Mouse (Mus musculus): ENCODE data around the gene Stn1. TPM values are rescaled to one million over a fixed set of nuclear protein-coding genes. Genes with fewer than 3 reads are reported as not detected.

Stn1 gene
- total and polyA plus RNA-seq, 3 experiments, result 15.7 to 20.0 (median 15.8) TPM

- no peak for TF ChIP-seq POLR2A (IDR thresholded peaks at IDR 0.05; ENCODE audit: insufficient read depth, low read depth, low read length)
- no peak for TF ChIP-seq EP300 (IDR thresholded peaks at IDR 0.05; ENCODE audit: insufficient read depth, low read depth, low read length)
- no peak for TF ChIP-seq CTCF (IDR thresholded peaks at IDR 0.05)
- intact Hi-C loops (cut with DNase I), result no loop called here
- Histone ChIP-seq H3K27me3 (ENCODE audit: control insufficient read depth, insufficient read depth, low read length) (no peaks in the 10 kb centered on the region), H3K27ac (peak overlapping the region; percentile 79), H3K36me3 (ENCODE audit: control insufficient read depth, insufficient read depth, low read length) (no peaks in the 10 kb centered on the region; the same call in 1 of the 2 replicates), H3K4me1 (ENCODE audit: control insufficient read depth, insufficient read depth, low read length) (peaks cover 20% of the 10 kb centered on the region), H3K4me3 (peak overlapping the region; percentile 12; the same call in 1 of the 2 replicates), H3K9ac (ENCODE audit: low read depth, low read length) (peak overlapping the region; percentile 4; the same call in 1 of the 2 replicates), H3K79me2 (replicated peaks; ENCODE audit: control insufficient read depth, insufficient read depth, low read length) (no peaks in the 10 kb centered on the region)
- no peak for DNase-seq
- WGBS, result 55% methylated on average over 7 of the region's 7 CpGs
Observed at GRCm38 (mm10) chr19:47511294-47511675, 26.0 kb downstream of the Stn1 start.

GRCm38 (mm10) chr19:47510473-47511293, 26.6 kb downstream of the Stn1 start:
- H3K4me3 ChIP-seq, result peak overlapping the region; percentile 12; the same call in 1 of the 2 replicates
- WGBS, result 34% methylated on average over 25 of the region's 25 CpGs
- H3K36me3 ChIP-seq (ENCODE audit: control insufficient read depth, insufficient read depth, low read length), result no peaks in the 10 kb centered on the region; the same call in 1 of the 2 replicates
- intact Hi-C loops (cut with DNase I), result loop anchor here (1.0 kb wide), 1 partner anchor 69 kb away; the partner anchor contains the start of gene Slk
- peak; percentile 32; the same call in 1 of the 2 replicates for TF ChIP-seq POLR2A (IDR thresholded peaks at IDR 0.05; ENCODE audit: insufficient read depth, low read depth, low read length)
- TF ChIP-seq CTCF (IDR thresholded peaks at IDR 0.05), result no peak
- TF ChIP-seq EP300 (IDR thresholded peaks at IDR 0.05; ENCODE audit: insufficient read depth, low read depth, low read length), result peak; percentile 79
- peak; percentile 56 to 60 for DNase-seq
- H3K79me2 ChIP-seq (replicated peaks; ENCODE audit: control insufficient read depth, insufficient read depth, low read length), result no peaks in the 10 kb centered on the region
- no peaks in the 10 kb centered on the region for H3K27me3 ChIP-seq (ENCODE audit: control insufficient read depth, insufficient read depth, low read length)
- H3K27ac ChIP-seq, result peak overlapping the region; percentile 79
- H3K9ac ChIP-seq (ENCODE audit: low read depth, low read length), result peak overlapping the region; percentile 9
- H3K4me1 ChIP-seq (ENCODE audit: control insufficient read depth, insufficient read depth, low read length), result peaks cover 20% of the 10 kb centered on the region

GRCm38 (mm10) chr19:47510135-47510472, 27.2 kb downstream of the Stn1 start:
- Histone ChIP-seq H3K36me3 (ENCODE audit: control insufficient read depth, insufficient read depth, low read length) (no peaks in the 10 kb centered on the region; the same call in 1 of the 2 replicates), H3K27me3 (ENCODE audit: control insufficient read depth, insufficient read depth, low read length) (no peaks in the 10 kb centered on the region), H3K79me2 (replicated peaks; ENCODE audit: control insufficient read depth, insufficient read depth, low read length) (no peaks in the 10 kb centered on the region), H3K4me1 (ENCODE audit: control insufficient read depth, insufficient read depth, low read length) (peaks cover 20% of the 10 kb centered on the region), H3K9ac (ENCODE audit: low read depth, low read length) (no peak overlapping the region), H3K27ac (peak overlapping the region; percentile 79), H3K4me3 (no peak overlapping the region; the same call in 1 of the 2 replicates)
- intact Hi-C loops (cut with DNase I), result loop anchor here (1.0 kb wide), 1 partner anchor 69 kb away; the partner anchor contains the start of gene Slk
- no peak for DNase-seq
- no peak for TF ChIP-seq CTCF (IDR thresholded peaks at IDR 0.05)
- WGBS, result 28% methylated on average over 7 of the region's 7 CpGs

GRCm38 (mm10) chr19:47508771-47509281, 28.5 kb downstream of the Stn1 start:
- intact Hi-C loops (cut with DNase I), result loop anchor here (2.0 to 10.0 kb wide), 4 partner anchors 108 to 286 kb away; partner anchors contain the start of gene Sfr1
- DNase-seq, result peak in 1 of 2 experiments; percentile 44
- H3K27ac ChIP-seq, result peak overlapping the region; percentile 33
- no peak overlapping the region for H3K9ac ChIP-seq (ENCODE audit: low read depth, low read length)
- H3K4me3 ChIP-seq, result no peak overlapping the region
- peaks cover 19% of the 10 kb centered on the region for H3K4me1 ChIP-seq (ENCODE audit: control insufficient read depth, insufficient read depth, low read length)
- TF ChIP-seq POLR2A (IDR thresholded peaks at IDR 0.05; ENCODE audit: insufficient read depth, low read depth, low read length) (no peak), EP300 (IDR thresholded peaks at IDR 0.05; ENCODE audit: insufficient read depth, low read depth, low read length) (0 out of 2 replicates have a peak, but pooled peaks have one; percentile 16)
- no peaks in the 10 kb centered on the region for H3K27me3 ChIP-seq (ENCODE audit: control insufficient read depth, insufficient read depth, low read length)
- no peaks in the 10 kb centered on the region for H3K79me2 ChIP-seq (replicated peaks; ENCODE audit: control insufficient read depth, insufficient read depth, low read length)
- H3K36me3 ChIP-seq (ENCODE audit: control insufficient read depth, insufficient read depth, low read length), result no peaks in the 10 kb centered on the region; the same call in 1 of the 2 replicates
- WGBS, result 43% methylated on average over 5 of the region's 5 CpGs

GRCm38 (mm10) chr19:47508191-47508590, 29.1 kb downstream of the Stn1 start:
- TF ChIP-seq POLR2A (IDR thresholded peaks at IDR 0.05; ENCODE audit: insufficient read depth, low read depth, low read length), result no peak
- no peak for TF ChIP-seq EP300 (IDR thresholded peaks at IDR 0.05; ENCODE audit: insufficient read depth, low read depth, low read length)
- no peak for TF ChIP-seq CTCF (IDR thresholded peaks at IDR 0.05)
- DNase-seq, result no peak
- Histone ChIP-seq H3K36me3 (ENCODE audit: control insufficient read depth, insufficient read depth, low read length) (no peaks in the 10 kb centered on the region; the same call in 1 of the 2 replicates), H3K27me3 (ENCODE audit: control insufficient read depth, insufficient read depth, low read length) (no peaks in the 10 kb centered on the region), H3K4me3 (no peak overlapping the region), H3K79me2 (replicated peaks; ENCODE audit: control insufficient read depth, insufficient read depth, low read length) (no peaks in the 10 kb centered on the region), H3K27ac (no peak overlapping the region; the same call in 1 of the 2 replicates), H3K4me1 (ENCODE audit: control insufficient read depth, insufficient read depth, low read length) (peaks cover 17% of the 10 kb centered on the region), H3K9ac (ENCODE audit: low read depth, low read length) (no peak overlapping the region)
- WGBS, result 58% methylated on average over 3 of the region's 3 CpGs
- intact Hi-C loops (cut with DNase I), result loop anchor here (2.0 to 10.0 kb wide), 4 partner anchors 109 to 287 kb away; partner anchors contain the start of gene Sfr1

All from heart, adult 2 months (tissue).